Mouse (Mus musculus) neural tube, embryonic 10.5 days (tissue): ENCODE results near the gene Ap3s2.

ENCODE experiments used
- DNase-seq: peaks from one replicate; pipeline ENCODE4 v3.0.0-alpha.2; 2017; ENCODE audit warnings: low spot score; ENCODE audit errors: extremely low spot score

Ap3s2 gene

DNA sequence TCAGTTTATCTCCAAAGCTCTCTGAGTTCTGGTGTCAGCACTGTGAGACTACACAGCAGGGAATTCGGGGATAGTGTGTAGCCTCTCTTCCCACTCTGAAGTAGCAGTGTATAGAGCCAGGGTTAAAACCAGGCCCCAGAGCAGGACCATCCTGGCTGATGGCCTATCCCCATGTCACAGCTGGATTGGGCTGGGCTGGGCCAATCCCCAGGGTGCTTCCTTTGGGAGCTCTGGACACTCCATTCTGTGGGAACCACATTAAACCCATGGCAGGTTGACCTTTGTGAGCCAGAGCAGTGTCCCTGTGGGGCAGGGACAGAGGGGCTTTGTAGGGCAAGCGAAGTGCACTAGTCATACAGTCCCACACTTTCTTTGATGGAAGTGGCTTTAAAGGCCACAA, 74.1 kb downstream of the Ap3s2 start:
- no peak for DNase-seq

DNA sequence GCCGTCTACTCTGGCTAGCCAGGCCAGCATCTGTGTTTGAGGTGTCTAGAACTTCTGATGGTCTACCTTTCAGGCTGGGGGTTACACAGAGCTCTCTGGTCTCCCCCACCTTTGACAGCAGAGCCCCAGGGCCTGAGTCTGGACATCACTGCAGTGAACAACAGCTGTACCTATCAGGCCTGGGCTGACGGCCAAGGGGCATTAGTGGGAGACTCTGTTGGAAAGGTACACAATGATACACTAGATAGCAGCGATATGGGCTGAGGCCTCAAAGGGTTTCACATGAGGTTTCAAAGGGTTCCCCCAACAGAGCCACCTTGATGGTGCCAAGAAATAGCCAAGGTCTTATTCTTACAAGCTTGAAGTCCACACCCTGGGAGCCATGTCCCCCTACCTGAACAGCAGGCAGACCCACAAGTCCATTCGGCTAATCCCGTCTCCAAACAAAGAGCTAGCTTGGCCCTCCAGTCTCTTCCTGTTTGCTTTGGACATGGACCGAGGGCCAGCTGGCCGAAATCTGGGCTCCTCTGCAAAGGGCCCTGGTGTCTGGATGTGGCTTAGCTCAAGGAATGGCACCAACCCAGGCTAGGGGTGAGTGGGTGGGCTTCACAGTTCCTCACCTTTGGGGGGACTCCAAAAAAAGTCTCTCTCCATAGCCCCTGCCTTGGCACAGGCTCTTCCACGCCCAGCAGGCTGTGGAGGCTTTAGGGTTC, 76.2 kb downstream of the Ap3s2 start:
- DNase-seq, result no peak

DNA sequence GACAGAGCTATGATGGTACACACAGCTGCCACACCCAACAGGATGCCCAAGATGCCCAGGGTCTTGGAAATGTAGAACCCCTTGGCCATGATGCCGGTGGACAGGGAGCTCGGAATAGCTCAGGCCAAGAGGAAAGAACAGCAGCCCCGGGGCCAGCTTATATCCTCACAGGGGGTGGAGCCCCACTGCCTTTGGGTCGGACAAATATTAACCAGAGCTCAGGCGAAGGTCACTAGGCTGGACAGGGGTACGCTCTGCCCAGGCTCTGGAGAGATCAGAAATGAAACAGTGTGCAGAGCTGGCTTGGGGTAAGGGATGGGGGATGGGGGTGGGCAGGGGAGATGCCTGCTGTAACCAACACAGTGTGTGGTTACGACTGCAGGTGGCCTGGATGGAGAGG, 78.3 kb downstream of the Ap3s2 start:
- DNase-seq, result no peak

DNA sequence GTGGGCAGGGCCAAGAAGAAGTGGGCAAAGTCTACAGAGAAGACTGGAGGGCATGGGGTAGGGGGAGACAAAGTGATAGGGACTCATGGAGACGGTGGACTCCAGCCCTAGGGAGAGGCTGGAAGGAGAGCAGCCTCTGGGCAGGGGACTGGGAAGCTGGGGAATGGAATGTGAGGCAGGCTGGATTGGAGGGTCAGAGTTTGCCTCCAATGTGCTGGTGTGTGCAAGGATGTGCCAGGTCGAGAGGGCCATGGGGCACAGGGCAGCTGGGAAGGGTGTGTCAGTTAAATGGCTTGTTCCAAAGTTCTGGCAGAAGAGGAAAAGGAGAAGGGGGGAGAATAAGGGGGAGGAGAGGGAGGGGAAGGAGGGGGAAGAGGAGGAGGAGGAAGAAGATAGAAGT, 83.2 kb downstream of the Ap3s2 start:
- DNase-seq, result no peak

DNA sequence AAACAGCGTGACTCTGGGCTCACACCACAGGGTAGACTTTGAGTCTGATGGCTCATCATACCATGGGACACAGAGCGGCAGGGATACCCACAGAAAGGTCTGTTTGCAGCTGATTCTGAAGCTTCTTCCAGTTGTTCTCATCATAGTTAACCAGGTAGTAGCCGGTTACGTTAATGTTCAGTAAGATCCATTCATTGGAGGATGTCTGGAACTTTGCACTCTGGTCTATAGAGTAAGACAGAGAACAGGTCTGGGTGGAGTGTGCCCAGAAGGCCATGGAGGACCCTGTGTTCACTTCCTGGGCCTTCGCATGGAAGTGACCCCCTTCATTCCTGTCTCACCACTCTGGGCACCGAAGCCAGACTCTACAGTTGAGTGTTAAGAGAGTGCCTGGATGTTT, 85.3 kb downstream of the Ap3s2 start:
- DNase-seq, result no peak

DNA sequence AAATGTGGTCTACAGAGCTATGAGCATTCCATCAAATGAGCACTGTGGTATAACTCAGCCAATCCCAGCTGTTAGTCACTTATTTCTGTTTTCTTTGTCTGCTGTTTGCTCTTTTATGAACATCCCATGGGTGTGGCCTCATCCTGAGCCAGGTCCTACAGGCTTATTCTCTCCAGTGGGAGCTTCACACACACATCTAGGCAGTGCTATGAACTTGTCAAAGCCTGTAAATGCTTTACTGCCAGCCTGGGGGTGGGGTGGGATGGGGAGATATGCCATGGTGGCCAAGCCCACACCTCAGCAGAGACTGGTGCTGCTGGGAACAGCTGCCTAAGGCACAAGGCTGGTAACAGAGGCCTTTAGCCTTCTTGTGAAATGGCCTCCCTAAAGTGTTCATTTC, 87.5 kb downstream of the Ap3s2 start:
- no peak for DNase-seq

DNA sequence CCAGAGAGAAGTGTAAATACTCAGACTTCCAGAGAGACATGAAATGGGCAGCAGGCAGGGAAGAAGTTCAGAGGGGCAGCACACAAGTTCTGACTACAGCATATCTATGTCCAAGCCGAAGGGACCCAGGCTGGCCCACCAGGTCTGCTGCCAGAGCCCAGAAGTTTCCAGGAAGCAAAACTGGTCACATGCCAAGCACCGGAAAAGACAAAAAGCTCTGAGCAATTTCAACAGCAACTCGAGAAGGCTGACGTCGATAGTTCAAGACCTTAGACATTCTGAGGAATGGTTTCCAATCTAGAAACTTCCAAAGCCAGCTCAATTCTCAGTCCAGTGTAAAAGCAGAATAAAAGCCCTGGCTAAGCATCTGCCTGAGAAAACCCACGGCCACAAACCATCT, 88.9 kb downstream of the Ap3s2 start:
- no peak for DNase-seq

DNA sequence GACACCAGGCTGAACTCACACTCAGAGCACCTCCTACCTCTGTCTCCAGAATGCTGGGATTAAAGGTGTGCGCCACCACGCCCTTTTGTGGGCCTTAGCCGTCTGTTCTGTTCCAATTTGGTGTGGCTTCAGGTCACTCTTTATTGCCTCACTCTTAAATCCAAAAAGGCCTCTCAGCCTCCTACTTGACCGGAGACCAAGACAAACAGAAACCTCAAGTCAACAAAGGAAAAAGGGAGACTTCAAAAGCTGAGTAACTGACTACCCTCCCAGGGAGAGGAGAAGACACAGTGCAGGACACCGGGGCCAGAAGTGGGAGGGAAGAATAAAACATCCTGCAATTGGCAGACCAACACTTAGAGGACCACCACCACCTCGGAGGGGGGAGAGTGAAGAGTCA, 89.3 kb downstream of the Ap3s2 start:
- no peak for DNase-seq

DNA sequence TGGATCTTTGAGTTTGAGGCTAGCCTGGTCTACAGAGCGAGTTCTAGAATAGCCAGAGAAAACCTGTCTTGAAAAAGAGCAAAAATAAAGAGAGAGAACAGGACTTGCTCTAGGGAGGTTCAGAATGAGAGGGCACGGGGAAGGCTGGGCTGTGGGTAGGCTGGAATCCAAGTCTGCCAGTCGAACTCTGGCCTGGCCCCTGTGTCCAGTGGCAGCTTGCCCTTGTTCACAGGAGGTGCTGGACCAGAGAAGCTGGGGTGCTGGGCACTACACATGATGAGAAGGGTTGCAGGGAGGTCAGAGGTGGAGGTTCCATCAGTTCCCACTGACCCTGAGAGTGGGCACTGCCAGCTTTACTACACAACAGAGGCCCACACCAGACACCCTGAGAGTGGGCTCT, 92.1 kb downstream of the Ap3s2 start:
- DNase-seq, result no peak
